Mouse (Mus musculus): Measurements from ENCODE around the gene Rngtt. TPM values are rescaled to one million over a fixed set of nuclear protein-coding genes. Genes with fewer than 3 reads are reported as not detected.

Rngtt gene
- polyA plus RNA-seq, 1 experiment, result 5.1 TPM

DNA sequence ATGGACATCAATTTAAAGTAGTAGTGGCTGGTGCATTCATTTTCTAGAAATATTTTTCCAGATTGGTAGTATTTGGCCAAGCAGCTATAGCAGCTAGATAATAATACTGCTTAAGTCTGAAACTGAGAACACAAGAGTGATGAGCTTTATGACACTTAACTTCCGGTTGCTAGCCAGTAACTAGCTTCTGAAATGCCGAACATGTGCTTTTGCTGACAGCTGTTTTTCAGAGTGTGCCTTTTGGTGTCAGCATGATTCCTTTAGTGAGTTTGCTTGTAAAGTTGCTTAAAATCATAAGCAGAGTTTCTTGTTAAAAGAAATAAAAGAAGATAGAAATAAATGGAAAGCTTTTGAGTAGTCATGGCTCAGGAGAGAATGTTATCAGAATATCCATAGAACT, 186.9 kb downstream of the Rngtt start:
- Histone ChIP-seq H3K36me3 (ENCODE audit: control insufficient read depth, insufficient read depth) (peaks cover 14% of the 10 kb centered on the region), H3ac (ENCODE audit: control insufficient read depth, insufficient read length, low read depth) (no peak overlapping the region), H3K79me2 (ENCODE audit: control insufficient read depth, insufficient read depth) (no peaks in the 10 kb centered on the region), H3K27me3 (ENCODE audit: control insufficient read depth, insufficient read depth, insufficient read length) (no peaks in the 10 kb centered on the region), H3K4me3 (ENCODE audit: insufficient read depth, poor library complexity, severe bottlenecking) (no peak overlapping the region), H3K79me3 (ENCODE audit: low read depth) (no peaks in the 10 kb centered on the region)
- no peak for TF ChIP-seq FOSL1 (IDR thresholded peaks at IDR 0.05; ENCODE audit: insufficient read depth, low read length, poor library complexity, severe bottlenecking)
- TF ChIP-seq MYOD1 (IDR thresholded peaks at IDR 0.05; ENCODE audit: control insufficient read depth, insufficient read length, low read depth), result no peak
- TF ChIP-seq CEBPB (IDR thresholded peaks at IDR 0.05; ENCODE audit: low read depth), result no peak
- no peak for TF ChIP-seq MAX (IDR thresholded peaks at IDR 0.05)
- no peak for TF ChIP-seq MYOG (IDR thresholded peaks at IDR 0.05; ENCODE audit: control insufficient read depth, extremely low read depth, insufficient read length)
- no peak for TF ChIP-seq CTCF (IDR thresholded peaks at IDR 0.05; ENCODE audit: control insufficient read depth, insufficient read depth, insufficient read length)
- TF ChIP-seq USF1 (IDR thresholded peaks at IDR 0.05; ENCODE audit: low read depth), result no peak

DNA sequence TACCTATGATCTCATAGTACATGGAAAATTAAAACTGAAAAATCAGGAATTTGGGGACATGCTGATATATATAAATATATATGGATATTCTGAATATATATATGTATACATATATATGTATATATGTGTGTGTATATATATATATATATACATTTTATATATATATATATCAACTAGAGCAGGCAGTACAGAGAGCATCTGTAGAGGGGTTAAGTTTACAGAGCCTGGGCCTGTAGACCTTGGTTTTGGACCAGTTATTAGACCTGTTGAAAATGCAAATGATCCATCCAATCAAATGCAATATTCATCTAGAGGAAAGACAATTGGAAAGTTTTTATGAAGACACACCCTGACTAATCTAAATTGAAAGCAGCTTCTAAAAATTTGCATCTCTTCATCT, 187.5 kb downstream of the Rngtt start:
- Histone ChIP-seq H3K27me3 (ENCODE audit: control insufficient read depth, insufficient read depth, insufficient read length) (no peaks in the 10 kb centered on the region), H3K79me2 (ENCODE audit: control insufficient read depth, insufficient read depth) (no peaks in the 10 kb centered on the region), H3K4me3 (ENCODE audit: insufficient read depth, poor library complexity, severe bottlenecking) (no peak overlapping the region), H3ac (ENCODE audit: control insufficient read depth, insufficient read length, low read depth) (no peak overlapping the region), H3K79me3 (ENCODE audit: low read depth) (no peaks in the 10 kb centered on the region), H3K36me3 (ENCODE audit: control insufficient read depth, insufficient read depth) (peaks cover 17% of the 10 kb centered on the region)
- TF ChIP-seq CTCF (IDR thresholded peaks at IDR 0.05; ENCODE audit: control insufficient read depth, insufficient read depth, insufficient read length) (no peak), USF1 (IDR thresholded peaks at IDR 0.05; ENCODE audit: low read depth) (no peak), MYOD1 (IDR thresholded peaks at IDR 0.05; ENCODE audit: control insufficient read depth, insufficient read length, low read depth) (no peak), MYOG (IDR thresholded peaks at IDR 0.05; ENCODE audit: control insufficient read depth, extremely low read depth, insufficient read length) (no peak), FOSL1 (IDR thresholded peaks at IDR 0.05; ENCODE audit: insufficient read depth, low read length, poor library complexity, severe bottlenecking) (no peak), CEBPB (IDR thresholded peaks at IDR 0.05; ENCODE audit: low read depth) (no peak), MAX (IDR thresholded peaks at IDR 0.05) (no peak)

DNA sequence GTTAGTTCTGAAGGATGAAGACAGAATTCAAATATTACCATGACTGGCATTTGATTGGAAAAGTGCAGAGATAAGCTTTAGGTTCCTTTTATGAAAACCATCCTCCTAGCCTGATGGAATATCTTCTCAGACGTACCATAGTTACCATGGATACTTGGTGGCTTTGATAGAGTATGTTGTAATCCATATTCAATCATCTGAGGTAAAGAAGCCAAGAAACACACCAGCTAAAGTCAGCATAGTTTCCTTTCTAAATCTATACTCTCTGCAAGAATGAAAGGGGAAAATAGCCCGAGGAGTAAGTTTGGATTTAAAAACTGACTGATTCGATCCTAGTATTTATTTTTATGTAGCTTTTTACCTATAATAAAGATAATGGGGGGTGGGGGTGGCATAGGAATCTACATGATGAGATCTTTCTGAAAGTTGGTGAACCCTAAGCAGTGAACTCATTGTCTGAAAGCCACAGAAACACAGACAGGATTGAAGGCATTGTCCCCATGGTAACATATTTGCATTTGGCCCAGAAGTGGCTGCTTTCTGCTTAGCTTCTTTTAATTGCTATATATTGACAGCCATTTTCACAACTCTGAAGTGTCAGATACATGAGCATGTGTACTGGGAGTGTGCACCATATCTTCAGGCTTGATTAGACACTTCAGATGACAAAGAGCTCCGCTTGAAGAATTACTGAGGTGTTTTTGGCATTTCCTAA, 188.2 kb downstream of the Rngtt start:
- no peak overlapping the region for H3ac ChIP-seq (ENCODE audit: control insufficient read depth, insufficient read length, low read depth)
- H3K36me3 ChIP-seq (ENCODE audit: control insufficient read depth, insufficient read depth), result peaks cover 19% of the 10 kb centered on the region
- H3K4me3 ChIP-seq (ENCODE audit: insufficient read depth, poor library complexity, severe bottlenecking), result no peak overlapping the region
- H3K27me3 ChIP-seq (ENCODE audit: control insufficient read depth, insufficient read depth, insufficient read length), result no peaks in the 10 kb centered on the region
- H3K79me3 ChIP-seq (ENCODE audit: low read depth), result no peaks in the 10 kb centered on the region
- no peaks in the 10 kb centered on the region for H3K79me2 ChIP-seq (ENCODE audit: control insufficient read depth, insufficient read depth)
- TF ChIP-seq CTCF (IDR thresholded peaks at IDR 0.05; ENCODE audit: control insufficient read depth, insufficient read depth, insufficient read length), result no peak
- TF ChIP-seq FOSL1 (IDR thresholded peaks at IDR 0.05; ENCODE audit: insufficient read depth, low read length, poor library complexity, severe bottlenecking), result no peak
- TF ChIP-seq CEBPB (IDR thresholded peaks at IDR 0.05; ENCODE audit: low read depth), result no peak
- TF ChIP-seq MAX (IDR thresholded peaks at IDR 0.05), result no peak
- no peak for TF ChIP-seq USF1 (IDR thresholded peaks at IDR 0.05; ENCODE audit: low read depth)
- no peak for TF ChIP-seq MYOD1 (IDR thresholded peaks at IDR 0.05; ENCODE audit: control insufficient read depth, insufficient read length, low read depth)
- TF ChIP-seq MYOG (IDR thresholded peaks at IDR 0.05; ENCODE audit: control insufficient read depth, extremely low read depth, insufficient read length), result no peak

DNA sequence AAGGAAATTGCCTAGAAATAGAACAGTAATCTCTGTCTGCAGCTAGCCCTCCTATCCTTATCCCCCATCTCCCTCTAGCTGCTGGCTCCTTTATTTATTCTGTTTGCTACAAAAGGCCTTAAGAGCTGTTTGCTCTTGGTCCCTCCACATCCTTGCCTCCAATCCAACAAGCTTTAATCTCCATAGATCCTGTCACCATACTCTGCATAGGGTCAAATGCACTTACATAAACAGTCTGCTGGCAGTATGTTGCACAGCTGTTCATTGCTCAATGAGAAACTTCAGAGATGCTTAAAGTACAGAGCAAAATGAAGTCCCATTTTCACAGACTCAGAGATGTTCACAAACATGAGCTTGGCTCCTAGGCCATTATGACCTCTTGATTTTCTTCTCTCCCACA, 196.5 kb downstream of the Rngtt start:
- Histone ChIP-seq H3K27me3 (ENCODE audit: control insufficient read depth, insufficient read depth, insufficient read length) (no peaks in the 10 kb centered on the region), H3K79me3 (ENCODE audit: low read depth) (no peaks in the 10 kb centered on the region), H3ac (ENCODE audit: control insufficient read depth, insufficient read length, low read depth) (no peak overlapping the region), H3K36me3 (ENCODE audit: control insufficient read depth, insufficient read depth) (peaks cover 11% of the 10 kb centered on the region), H3K4me3 (ENCODE audit: insufficient read depth, poor library complexity, severe bottlenecking) (no peak overlapping the region), H3K79me2 (ENCODE audit: control insufficient read depth, insufficient read depth) (no peaks in the 10 kb centered on the region)
- no peak for TF ChIP-seq CEBPB (IDR thresholded peaks at IDR 0.05; ENCODE audit: low read depth)
- TF ChIP-seq MYOG (IDR thresholded peaks at IDR 0.05; ENCODE audit: control insufficient read depth, extremely low read depth, insufficient read length), result no peak
- TF ChIP-seq USF1 (IDR thresholded peaks at IDR 0.05; ENCODE audit: low read depth), result no peak
- no peak for TF ChIP-seq CTCF (IDR thresholded peaks at IDR 0.05; ENCODE audit: control insufficient read depth, insufficient read depth, insufficient read length)
- no peak for TF ChIP-seq MYOD1 (IDR thresholded peaks at IDR 0.05; ENCODE audit: control insufficient read depth, insufficient read length, low read depth)
- no peak for TF ChIP-seq MAX (IDR thresholded peaks at IDR 0.05)
- TF ChIP-seq FOSL1 (IDR thresholded peaks at IDR 0.05; ENCODE audit: insufficient read depth, low read length, poor library complexity, severe bottlenecking), result no peak

DNA sequence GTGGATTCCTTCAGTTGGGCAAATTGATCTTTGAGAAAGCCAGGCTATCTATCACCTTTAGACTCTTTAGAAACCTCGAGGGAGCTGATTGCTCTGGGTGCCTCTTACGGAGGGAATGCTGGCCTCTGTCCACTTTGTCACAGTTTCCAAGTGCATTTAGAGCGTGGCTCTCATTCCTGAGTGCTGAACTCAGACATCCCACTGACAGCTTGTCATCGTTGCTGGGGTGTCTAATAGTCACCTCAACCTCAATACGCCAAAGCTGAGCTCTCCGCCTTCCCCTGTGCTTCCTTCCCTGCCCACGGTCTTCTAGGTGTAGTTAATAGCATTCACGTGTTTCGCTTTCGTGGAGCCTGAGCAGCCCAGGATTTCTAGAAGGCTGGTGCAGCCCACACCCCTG, 200.4 kb downstream of the Rngtt start:
- Histone ChIP-seq H3K79me2 (ENCODE audit: control insufficient read depth, insufficient read depth) (no peaks in the 10 kb centered on the region), H3ac (ENCODE audit: control insufficient read depth, insufficient read length, low read depth) (no peak overlapping the region), H3K79me3 (ENCODE audit: low read depth) (no peaks in the 10 kb centered on the region), H3K27me3 (ENCODE audit: control insufficient read depth, insufficient read depth, insufficient read length) (no peaks in the 10 kb centered on the region), H3K4me3 (ENCODE audit: insufficient read depth, poor library complexity, severe bottlenecking) (no peak overlapping the region), H3K36me3 (ENCODE audit: control insufficient read depth, insufficient read depth) (no peaks in the 10 kb centered on the region)
- TF ChIP-seq USF1 (IDR thresholded peaks at IDR 0.05; ENCODE audit: low read depth), result no peak
- no peak for TF ChIP-seq MYOG (IDR thresholded peaks at IDR 0.05; ENCODE audit: control insufficient read depth, extremely low read depth, insufficient read length)
- no peak for TF ChIP-seq CTCF (IDR thresholded peaks at IDR 0.05; ENCODE audit: control insufficient read depth, insufficient read depth, insufficient read length)
- TF ChIP-seq MYOD1 (IDR thresholded peaks at IDR 0.05; ENCODE audit: control insufficient read depth, insufficient read length, low read depth), result no peak
- no peak for TF ChIP-seq MAX (IDR thresholded peaks at IDR 0.05)
- no peak for TF ChIP-seq CEBPB (IDR thresholded peaks at IDR 0.05; ENCODE audit: low read depth)
- no peak for TF ChIP-seq FOSL1 (IDR thresholded peaks at IDR 0.05; ENCODE audit: insufficient read depth, low read length, poor library complexity, severe bottlenecking)

Data from C2C12 (cell line).